Mouse (Mus musculus): ENCODE measurements around the gene Fam174b.

Fam174b gene

DNA sequence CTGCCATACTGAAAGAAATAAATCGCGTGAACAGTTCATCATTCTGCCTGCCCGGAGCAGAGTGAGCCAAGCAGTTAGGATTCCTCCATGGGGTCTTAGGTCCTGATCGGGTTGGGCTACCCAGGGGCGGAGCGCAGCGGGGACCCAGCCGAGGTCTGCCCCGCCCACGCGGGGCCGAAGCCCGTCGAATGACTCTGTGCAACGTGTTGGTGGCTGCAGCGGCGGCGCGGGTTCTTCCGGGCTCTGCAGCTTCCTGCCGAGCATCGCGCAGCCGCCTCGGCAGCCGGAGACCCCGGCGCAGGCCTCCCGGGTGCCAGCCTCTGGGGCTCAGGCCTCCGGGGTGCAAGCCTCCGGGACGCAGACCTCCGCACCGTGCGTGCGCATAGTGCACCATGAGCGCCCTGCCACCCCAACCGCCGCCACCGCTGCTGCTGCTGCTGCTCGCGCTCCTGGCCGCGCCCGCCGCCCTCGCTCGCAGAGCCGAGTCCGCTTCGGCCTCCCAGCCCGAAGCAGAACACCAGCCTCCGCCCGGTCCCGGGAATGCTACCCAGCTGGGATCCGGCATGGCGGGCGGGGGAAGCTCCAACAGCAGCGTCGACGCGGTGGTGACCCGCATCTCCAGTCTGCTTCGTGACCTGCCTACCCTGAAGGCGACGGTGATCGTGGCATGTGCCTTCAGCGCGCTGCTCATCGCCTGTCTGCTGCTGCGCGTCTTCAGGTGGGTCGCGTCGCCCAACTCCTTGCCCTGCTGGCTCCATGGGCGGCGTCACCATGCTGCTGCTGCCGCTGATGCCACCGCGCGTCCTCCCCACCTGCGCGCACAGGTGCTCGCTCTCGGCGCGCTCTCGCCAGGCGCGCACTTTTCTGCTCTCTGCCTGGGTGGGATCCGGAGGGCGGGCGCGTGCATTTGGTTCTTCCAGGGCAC is at the start of gene Fam174b:
TSS of gene Fam174b (plus strand) at position 192 of the 925 bp plus-strand sequence.
- DNase-seq: peak; percentile 59

DNA sequence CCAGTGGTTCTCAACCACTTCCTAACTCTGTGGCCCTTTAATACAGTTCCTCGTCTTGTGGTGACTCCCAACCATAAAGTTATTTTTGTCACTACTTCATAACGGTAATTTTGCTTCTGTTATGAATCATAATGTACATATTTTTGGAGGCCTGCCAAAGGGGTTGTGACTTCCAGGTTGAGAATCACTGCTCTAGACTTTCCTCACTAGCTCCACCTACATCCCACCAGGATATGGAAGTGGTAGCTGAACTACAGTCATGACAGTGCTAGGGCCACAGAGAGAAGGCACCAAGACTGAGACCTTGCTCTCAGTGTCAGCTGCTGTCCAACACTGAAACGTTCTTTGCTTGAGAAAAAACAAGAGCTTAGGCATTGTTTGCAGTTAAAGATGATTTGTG is 43.0 kb upstream of the Fam174b start:
- no peak for DNase-seq

DNA sequence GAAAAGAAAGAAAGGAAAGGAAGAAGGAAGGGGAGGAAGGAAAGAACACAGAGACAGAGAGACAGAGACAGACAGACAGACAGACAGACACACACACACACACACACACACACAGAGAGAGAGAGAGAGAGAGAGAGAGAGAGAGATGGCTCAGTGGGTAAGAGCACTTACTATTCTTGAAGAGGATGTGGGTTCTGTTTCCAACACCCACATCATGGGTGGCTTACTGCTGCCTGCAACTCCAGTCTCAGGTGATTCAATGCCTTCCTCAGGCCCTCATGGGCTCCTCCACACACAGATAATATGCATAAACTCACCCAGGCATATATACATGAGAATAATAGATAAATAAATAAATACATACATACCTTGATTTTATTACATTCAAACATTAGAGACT is 35.8 kb upstream of the Fam174b start:
- no peak for DNase-seq

GRCm38 (mm10) chr7:73713506-73713905 is 26.6 kb upstream of the Fam174b start:
- DNase-seq: no peak

GRCm38 (mm10) chr7:73715928-73716749 is 24.0 kb upstream of the Fam174b start:
- no peak for DNase-seq

DNA sequence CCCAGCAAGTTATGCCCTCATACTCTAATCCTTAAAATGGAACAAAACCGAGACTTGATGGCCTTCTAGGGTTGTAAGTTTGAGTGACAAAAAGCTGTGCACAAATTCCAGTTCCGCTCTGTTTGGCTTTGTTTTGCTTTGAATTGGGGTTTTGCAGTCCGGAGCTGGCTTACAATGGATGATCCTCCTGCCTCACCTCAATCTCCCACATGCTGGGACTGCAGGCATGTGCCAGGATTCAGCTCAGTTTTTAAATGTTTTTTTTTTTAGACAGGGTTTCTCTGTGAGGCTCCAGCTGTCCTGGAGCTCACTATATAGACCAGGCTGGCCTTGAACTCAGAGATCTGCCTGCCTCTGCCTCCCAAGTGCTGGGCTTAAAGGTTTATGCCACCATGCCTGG is 23.3 kb upstream of the Fam174b start:
- DNase-seq: no peak

- no peak for DNase-seq
These were observed 22.1 kb upstream of the Fam174b start for GRCm38 (mm10) chr7:73718031-73718430.

DNA sequence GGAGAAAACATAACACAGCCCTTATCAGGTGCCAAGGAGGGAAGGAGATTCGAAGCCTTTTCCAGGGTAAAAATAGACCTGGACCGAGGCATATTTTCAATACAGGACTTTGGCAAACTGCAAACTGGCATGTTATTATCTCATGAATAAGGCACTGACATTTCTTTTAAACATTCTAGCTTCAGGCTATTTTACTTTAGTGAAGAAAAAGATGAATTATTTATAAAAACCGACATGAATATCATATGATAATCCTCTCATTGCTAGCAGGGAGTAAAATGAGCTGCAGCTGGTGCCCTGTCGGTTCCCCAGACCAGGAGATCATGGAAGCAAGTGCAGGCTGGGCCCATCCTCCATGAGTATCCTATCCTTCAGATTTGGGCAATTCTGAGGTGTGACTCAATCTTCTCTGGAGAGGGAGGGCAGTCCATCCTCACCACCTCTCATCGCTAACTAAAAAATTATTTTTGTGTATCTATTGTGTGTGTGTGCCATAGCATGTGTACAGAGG is 21.6 kb upstream of the Fam174b start:
- no peak for DNase-seq

GRCm38 (mm10) chr7:73721046-73721445 is 19.1 kb upstream of the Fam174b start:
- DNase-seq: no peak

GRCm38 (mm10) chr7:73721764-73722163 is 18.3 kb upstream of the Fam174b start:
- no peak for DNase-seq

DNA sequence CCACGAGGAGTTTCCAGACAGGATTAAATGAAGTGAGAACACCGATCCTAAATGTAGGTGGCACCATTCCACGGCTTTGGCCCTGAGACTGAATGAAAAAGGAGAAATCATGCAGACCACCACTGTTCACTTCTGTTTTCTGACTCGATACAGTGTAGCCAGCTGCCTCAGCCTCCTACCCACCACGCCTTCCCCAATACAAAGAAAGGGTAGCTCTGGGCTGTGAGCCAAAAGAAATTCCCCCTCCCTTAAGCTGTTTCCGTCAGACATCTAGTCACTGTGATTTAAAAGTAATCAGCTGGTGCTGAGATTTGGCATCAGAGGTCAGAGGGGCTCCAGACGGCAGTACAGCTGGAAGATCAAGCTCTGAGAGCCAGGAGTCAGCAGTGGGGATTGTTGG is 10.2 kb upstream of the Fam174b start:
- DNase-seq: no peak

GRCm38 (mm10) chr7:73730430-73731022 is 9.6 kb upstream of the Fam174b start:
- no peak for DNase-seq

- no peak for DNase-seq
These were observed 4.1 kb upstream of the Fam174b start for GRCm38 (mm10) chr7:73736046-73736445.

GRCm38 (mm10) chr7:73741392-73741791 is 1.3 kb downstream of the Fam174b start:
- no peak for DNase-seq

DNA sequence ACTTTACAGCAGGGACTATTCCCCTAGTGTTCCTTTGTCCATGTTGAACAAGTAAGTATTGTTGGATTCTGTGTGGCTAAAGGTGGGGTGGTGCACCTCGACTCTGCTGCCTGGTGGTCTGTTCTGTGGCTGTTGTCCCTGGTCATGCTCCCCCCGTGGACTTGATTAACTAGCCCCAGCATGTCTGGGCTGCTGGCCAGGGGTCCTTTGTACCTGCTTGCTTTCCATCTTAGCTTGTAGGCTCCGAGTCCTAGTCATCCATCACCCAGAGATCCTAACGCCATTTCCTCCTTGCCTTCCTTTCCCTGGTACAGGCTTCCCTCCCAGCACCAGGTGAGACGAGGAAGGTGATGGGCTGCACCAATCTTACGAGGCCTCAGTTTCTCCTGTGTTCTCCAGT is 1.7 kb downstream of the Fam174b start:
- no peak for DNase-seq

GRCm38 (mm10) chr7:73743144-73743543 is 3.0 kb downstream of the Fam174b start:
- no peak for DNase-seq

DNA sequence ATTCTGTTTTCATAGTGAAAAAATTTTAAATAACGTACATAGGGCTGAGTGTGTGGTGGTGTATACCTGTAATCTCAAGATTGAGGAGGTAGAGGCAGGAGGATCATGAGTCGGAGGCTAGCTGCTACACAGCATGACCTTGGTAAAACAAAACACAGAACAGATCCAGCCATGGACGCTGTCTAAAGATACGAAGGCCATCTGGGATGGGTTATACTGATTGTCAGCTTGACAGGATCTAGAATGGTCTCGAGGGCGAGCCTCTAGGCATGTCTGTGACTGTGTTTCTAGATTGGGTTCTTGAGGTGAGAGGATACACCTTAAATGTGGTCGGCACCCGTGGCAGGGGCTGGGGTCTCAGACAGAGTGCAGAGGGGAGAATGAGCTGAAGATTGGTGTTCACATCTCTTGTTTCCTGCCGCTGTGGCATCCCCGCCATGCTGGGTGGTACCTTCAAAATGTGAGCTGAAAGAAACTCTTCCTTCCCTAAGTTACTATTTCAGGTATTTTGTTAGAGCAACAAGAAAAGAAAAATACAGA is 3.8 kb downstream of the Fam174b start:
- DNase-seq: no peak

- DNase-seq: no peak
These were observed 5.8 kb downstream of the Fam174b start for GRCm38 (mm10) chr7:73745903-73746302.

DNA sequence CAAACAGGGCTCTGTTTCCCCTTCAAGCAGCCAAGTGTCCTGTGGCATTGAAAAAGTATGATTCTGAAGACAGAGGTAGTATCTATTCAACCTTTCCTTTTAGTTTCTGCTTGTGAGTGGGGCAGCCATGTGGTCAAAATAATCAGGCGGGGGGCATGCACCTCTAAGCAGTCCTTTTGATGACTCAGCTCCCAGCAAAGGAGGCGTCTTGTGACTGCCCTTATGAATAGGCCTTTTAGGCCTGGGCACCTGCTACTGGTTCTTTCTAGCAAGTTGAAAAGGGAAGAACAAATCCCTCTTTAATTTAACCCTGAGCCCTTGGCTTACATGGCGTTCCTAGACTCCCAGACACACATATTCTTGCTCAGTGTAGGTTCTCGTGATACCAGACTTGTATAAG is 6.7 kb downstream of the Fam174b start:
- DNase-seq: no peak

DNA sequence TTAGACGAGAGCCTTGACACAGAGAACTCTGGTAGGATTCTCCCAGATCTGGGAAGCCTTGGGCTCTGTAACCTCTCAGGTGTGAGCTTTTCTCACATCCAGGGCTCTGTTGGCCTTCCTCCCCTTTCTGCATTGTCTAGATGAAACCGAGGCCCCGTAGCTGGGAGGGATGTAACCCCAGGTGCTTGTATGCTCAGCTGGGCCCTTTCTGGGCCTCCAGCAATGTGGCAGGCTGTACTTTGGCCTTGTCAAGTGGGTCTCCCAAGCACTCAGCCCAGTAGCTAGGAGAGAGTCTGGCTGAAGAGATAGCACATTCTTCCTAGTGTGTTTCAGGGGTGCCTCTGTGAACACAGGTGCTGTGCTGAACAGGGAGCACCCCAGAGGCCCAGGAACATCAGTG is 7.4 kb downstream of the Fam174b start:
- no peak for DNase-seq

GRCm38 (mm10) chr7:73748437-73749108 is 8.5 kb downstream of the Fam174b start:
- no peak for DNase-seq

- DNase-seq: peak; percentile 3
These were observed 9.2 kb downstream of the Fam174b start for GRCm38 (mm10) chr7:73749339-73749738.

Data from thymus, postnatal 25 days (tissue).